Mouse (Mus musculus): ENCODE measurements around the gene Glyctk.
A peak's percentile ranks its signal among the peaks of the same experiment; 100 is the strongest.

Gene Glyctk

DNA sequence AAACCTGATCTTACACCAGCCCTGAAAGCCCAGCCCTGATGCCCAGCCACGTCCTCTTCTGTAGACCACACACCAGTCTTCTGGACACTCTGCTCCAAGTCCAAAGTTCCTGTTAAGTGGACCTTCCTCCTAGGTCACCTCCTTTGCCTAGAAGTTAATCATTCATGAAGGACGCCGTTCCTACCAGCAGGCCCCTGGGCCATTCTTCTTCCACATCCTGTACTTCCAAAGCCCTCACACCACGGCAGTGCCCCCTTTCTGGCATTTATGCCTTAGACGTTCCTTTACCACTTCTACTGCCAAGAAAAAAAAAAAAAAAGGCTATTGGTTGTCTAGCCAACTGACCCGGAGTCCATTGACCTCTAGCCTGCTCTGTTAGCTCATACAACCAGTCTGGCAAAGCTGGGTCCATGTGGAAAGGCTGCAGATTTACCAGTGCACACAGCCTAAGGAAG lies at the start of gene Glyctk:
Gene Glyctk (minus strand): TSS at position 102 of the 455 bp plus-strand sequence.
- DNase-seq (ENCODE audit: low spot score in 2 of 2): no peak

DNA sequence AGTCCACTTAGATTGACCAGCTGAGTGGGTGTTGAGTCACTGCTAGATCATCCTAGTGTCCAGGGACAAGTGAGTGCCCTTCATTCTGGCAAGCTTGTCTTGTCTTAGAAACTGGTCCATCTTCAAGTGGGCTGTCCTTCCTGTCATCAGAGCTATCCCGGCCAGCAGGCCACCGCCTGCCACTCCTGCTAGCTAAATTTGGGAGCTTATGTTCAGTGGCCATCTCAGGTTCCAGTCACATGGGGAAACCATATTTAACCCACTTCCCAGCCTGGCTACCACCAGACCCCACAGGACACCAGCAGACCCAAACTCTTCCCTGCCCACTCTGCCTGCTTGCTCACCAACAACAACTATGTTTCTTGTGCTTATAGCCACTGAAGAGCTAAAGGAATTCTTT lies 48.6 kb upstream of the Glyctk start:
- no peak for DNase-seq (ENCODE audit: low spot score in 2 of 2)

- DNase-seq (ENCODE audit: low spot score in 2 of 2): no peak
Observed at GRCm38 (mm10) chr9:106205713-106206290, 47.9 kb upstream of the Glyctk start.

GRCm38 (mm10) chr9:106203990-106204851 lies 46.3 kb upstream of the Glyctk start:
- DNase-seq (ENCODE audit: low spot score in 2 of 2): peak; percentile 61 to 66

GRCm38 (mm10) chr9:106202819-106203636 lies 45.1 kb upstream of the Glyctk start, which contains the start of gene Twf2:
TSS of gene Twf2 (plus strand) at chr9:106203108.
- DNase-seq (ENCODE audit: low spot score in 2 of 2): peak; percentile 92 to 94

DNA sequence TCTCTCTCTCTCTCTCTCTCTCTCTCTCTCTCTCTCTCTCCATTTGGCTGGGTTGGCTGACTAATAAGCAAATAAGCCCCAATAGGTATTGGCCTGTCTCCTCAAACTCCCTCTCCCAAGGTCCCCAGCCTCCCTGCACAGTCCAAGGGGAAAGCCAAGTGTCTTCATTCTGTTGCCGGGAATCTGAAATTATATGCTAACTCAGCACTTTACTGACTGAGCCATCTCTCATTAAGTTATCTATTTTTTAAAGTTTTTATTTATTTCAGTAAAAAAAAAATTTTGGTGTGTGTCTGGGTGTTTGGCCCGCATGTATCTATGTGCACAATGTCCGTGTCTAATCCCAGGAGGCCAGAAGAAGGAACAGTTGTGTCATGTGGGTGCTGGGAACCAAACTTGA lies 44.0 kb upstream of the Glyctk start:
- no peak for DNase-seq (ENCODE audit: low spot score in 2 of 2)

DNA sequence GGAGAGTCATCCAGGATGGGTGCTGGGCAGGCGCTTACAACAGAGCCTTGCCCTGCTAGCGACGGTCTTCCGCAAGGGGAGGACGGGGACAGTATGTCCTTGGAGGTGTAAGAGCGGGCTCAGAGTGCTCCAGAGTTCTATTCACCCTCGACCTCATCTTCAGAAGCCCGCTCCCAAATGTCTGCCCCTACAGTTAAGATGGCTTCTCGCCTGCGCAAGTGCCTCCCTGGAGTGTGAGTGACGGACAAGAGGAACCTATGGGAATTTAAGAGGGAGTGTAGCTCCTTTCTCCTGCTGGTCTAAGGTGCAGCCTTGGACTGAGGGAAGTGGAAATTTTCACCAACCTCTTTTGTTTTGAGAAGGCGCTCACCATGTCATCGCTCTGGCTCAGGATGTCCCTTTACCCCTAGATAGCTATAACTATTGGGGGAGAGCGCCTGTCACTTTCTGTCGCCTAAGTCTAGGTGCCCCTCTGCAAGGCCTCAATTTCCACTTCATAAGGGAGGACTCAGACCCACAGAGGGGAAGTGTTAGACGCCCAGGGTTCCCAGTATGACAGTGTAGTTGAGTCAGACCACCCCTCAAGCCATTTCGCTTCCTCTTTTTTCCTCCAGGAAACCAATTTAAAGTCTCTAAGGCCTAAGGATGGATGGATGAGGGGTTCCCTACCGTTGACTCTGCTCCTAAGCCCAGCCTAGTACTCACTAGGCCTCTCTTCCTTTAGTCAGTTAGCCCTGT lies 41.8 kb upstream of the Glyctk start, which contains the start of gene Ppm1m:
Gene Ppm1m (minus strand): TSS at position 212 of the 738 bp plus-strand sequence.
- no peak for DNase-seq (ENCODE audit: low spot score in 2 of 2)

DNA sequence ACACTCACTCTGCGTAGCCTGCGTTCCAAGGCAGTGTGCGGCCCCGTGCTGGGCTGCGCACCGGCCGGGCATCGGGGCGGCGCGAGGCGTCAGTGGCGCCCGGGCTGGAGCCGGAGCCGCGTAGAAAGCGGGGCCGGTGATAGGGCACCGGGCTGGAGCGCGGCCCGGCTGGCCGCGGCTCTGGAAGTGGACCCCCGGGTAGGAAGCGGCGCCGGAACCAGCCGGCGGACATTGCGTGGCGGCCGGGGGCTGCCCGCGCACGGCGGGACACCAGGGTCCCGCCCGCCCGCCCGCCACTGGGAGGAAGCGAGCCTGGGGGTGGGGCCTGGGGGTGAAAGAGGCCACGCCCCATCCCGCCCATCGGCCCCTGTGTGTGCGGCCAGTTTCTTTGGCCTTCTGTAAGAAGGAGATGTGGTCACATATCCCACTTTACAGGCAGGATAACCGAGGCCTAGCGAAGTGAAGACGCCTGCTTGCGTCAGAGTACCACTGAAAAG lies 41.1 kb upstream of the Glyctk start:
- DNase-seq (ENCODE audit: low spot score in 2 of 2): peak; percentile 65 to 73

DNA sequence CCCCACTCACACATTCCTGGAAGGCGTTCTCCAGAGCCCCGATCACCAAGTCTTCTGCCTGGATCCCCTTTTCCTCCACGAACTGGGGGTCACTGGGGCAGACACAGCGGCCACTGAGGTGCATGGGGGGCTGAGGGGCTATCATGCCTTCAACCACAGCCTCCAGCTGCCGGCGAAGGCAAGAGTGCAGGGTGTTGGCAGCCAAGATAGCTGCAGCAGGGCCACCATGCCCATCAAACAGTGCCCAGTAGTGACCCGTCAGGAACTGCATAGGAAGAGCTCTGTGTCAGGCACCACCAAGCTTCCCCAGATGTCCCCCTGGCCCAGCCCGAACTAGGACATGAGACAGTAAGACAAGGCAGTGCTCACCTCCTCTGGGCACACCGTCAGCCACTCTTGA lies 39.8 kb upstream of the Glyctk start:
- no peak for DNase-seq (ENCODE audit: low spot score in 2 of 2)

GRCm38 (mm10) chr9:106197081-106197713 lies 39.3 kb upstream of the Glyctk start:
- no peak for DNase-seq (ENCODE audit: low spot score in 2 of 2)

- DNase-seq (ENCODE audit: low spot score in 2 of 2): peak in 1 of 2 experiments; percentile 68
Observed at GRCm38 (mm10) chr9:106195693-106196092, 37.8 kb upstream of the Glyctk start.

DNA sequence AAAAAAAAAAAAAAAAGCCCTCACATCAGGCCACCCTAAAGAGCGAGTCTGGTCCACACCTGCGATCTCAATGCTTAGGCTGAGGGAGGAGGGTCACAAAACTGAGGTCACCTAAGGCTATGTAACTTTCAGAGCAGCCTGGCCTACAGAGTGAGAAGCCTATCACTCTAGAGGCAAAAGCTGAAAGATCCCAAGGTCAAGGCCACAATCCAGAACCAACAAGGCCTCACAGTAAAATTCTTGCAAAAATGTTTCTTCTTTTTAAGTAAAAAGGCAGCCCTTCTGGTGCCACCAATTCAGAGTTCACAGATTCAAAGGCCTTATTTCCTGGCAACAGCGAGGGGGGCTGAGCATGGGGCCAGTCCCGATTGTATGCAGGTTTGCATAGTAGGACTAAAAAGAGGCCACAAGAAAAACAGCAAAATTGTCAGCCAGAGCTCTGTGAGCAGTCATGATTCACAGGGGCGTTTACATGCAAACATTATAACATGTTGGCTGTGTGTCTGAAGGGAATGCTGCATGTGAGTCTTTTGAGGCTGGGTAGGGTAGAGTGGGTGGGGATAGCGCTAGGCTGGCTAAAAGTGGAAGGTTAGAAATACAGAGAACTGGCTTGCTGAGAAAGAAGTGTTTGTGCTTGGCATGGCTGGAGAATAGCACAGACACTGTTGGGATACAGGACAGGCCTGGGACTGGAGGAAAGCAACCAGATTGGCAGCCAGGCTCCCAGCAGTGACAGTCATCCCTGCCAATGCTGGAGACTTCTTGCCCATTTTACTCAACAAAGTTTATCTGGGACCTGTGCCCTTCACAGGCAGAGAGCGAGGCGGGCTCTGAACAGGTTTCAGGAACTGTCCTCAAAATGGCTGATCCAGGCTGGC lies 36.2 kb upstream of the Glyctk start:
- peak in 1 of 2 experiments; percentile 75 for DNase-seq (ENCODE audit: low spot score in 2 of 2)

GRCm38 (mm10) chr9:106192998-106193397 lies 35.1 kb upstream of the Glyctk start:
- no peak for DNase-seq (ENCODE audit: low spot score in 2 of 2)

GRCm38 (mm10) chr9:106192024-106192423 lies 34.1 kb upstream of the Glyctk start:
- DNase-seq (ENCODE audit: low spot score in 2 of 2): no peak

DNA sequence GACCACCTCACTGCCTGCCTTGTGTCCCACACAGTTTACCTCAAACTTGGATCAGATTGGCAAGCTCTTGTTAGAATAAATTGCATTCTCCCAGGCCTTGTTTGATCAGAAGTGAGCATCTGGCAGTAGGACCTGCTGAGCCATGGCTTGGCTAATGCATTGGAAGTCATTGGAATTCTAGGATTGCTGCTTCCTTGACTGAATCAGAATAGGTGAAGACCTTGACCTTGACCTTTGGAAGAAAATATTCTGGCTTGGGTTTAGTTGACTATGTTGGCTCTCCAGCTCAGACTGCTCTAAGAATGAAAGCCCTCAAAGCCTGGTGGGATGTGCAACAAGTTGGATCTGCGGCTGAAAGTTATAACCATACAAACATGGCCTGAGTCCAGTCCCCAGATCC lies 33.4 kb upstream of the Glyctk start:
- DNase-seq (ENCODE audit: low spot score in 2 of 2): no peak

DNA sequence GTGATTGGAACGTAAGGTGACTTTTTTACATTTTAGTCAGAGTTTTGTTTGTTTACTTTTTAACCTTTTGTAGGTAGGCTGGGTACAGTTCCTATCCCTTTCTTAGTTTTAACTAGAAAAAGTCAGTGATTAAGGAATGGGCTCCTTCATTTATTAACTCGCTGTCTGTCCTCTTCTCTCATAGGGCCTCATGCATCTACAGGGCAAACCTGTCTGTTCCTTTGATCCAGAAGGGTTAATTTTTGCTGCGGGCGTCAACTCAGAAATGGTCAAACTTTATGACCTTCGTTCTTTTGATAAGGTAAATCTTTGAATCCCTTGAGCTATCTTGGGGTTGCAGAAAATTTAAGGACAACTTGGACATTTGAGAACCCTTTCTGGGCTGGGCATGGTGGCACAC lies 26.1 kb upstream of the Glyctk start:
- DNase-seq (ENCODE audit: low spot score in 2 of 2): no peak

DNA sequence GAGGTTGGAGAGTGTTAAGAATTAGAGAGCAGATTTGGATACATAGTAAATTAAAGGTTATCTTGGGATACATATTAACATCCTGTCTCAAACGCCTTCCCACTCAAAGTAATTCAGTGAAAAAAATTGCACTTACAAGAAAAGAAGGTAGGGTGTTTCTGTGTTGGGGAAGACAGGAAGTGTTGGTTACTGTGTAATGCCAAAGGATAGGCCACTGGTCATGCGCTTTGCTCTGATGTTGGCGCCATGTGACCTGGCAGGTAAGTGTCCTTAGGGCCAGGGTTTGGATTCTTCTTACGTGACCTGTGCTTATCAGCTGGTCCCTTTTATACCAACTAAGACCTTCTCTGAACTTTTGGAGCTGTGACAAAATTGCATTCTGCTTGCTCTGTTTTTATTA lies 24.2 kb upstream of the Glyctk start:
- DNase-seq (ENCODE audit: low spot score in 2 of 2): peak in 1 of 2 experiments; percentile 9

- no peak for DNase-seq (ENCODE audit: low spot score in 2 of 2)
Observed at GRCm38 (mm10) chr9:106179964-106180363, 22.0 kb upstream of the Glyctk start.

DNA sequence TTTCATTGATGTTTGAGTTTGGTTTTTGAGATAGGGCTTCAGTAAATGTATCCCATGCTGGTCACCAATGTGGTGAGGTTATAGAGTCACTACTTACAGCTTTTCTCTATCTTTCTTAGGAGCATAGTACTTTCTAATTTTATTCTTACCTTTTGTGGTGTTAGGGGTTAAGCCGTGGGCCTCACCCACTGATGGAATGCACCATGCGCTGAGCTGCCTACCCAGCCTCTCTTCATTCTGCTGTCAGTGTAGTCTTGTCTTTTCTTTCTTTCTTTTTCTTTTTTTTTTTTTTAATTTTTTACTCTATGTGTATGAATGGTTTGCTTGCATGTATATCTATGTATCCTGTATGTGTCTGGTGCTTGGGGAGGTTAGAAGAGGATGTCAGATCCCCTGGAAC lies 21.5 kb upstream of the Glyctk start:
- DNase-seq (ENCODE audit: low spot score in 2 of 2): no peak

GRCm38 (mm10) chr9:106177799-106178198 lies 19.9 kb upstream of the Glyctk start:
- no peak for DNase-seq (ENCODE audit: low spot score in 2 of 2)
